Mouse (Mus musculus): ENCODE data around the gene Btbd9. TPM values are rescaled to one million over a fixed set of nuclear protein-coding genes. Genes with fewer than 3 reads are reported as not detected.

Btbd9 gene
- polyA plus RNA-seq, 1 experiment from 2014 or later, result 137 TPM

DNA sequence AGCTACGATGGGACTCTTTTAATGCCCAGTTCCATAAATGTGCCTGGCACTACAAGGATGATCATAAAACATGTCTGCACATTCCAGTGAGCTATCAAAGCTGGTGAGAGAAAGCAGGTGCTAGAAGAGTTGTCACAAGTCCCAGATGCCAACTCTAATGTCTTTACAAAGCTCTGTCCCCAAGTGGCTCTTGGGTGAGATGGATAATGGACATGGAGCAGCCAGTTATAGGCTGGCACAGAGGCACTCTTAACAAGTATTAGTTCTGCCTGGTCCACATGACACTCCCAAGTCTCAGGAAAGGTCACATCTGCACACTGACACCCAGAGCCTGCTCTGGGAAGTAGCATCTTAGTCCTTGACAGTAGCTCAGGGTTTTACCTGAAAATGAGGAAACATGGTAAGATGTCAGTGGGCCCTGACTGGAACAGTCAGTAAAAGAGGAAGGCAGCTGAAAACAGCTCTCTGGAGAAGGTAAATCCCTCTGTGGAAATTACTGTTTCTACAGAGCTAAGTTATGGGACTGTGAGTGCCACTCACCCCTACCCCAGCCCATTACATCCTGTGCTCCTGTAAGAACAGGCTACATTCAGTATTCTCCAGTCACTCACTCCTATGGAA lies 91.7 kb downstream of the Btbd9 start:
- Histone ChIP-seq H3K27me3 (no peaks in the 10 kb centered on the region), H3K36me3 (peaks cover 7% of the 10 kb centered on the region; the same call in 1 of the 2 replicates), H3K4me3 (replicated peaks) (no peak overlapping the region), H3K9ac (replicated peaks) (no peak overlapping the region), H3K27ac (no peak overlapping the region), H3K4me2 (replicated peaks) (no peak overlapping the region), H3K4me1 (replicated peaks) (peaks cover 2% of the 10 kb centered on the region), H3K9me3 (no peaks in the 10 kb centered on the region)
- no peak for ATAC-seq
- WGBS, result 94% methylated on average over 1 of the region's 1 CpGs

DNA sequence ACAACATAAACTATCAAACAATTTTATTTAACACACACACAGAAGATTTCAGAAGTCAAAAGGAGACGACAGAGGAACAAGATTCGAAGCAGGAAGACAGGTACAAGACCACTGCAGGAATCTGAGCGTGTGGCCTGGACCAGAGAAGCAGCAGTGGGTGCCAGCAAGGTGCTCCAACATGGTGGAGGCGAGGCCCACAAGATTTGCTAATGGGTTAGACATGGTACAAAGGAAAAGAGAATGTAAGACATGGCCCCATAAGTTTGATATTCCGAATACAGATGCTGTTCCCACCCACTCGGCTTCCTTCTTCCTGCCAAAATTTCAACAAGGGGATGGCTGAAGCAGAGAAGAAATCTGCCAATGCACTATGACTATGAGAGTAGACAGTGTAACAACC lies 94.5 kb downstream of the Btbd9 start:
- WGBS, result 99% methylated on average over 6 of the region's 6 CpGs
- H3K4me1 ChIP-seq (replicated peaks), result peaks cover 7% of the 10 kb centered on the region; the same call in 1 of the 2 replicates
- H3K36me3 ChIP-seq, result peaks cover 7% of the 10 kb centered on the region; the same call in 1 of the 2 replicates
- H3K27ac ChIP-seq, result no peak overlapping the region
- H3K9ac ChIP-seq (replicated peaks), result no peak overlapping the region
- H3K9me3 ChIP-seq, result no peaks in the 10 kb centered on the region
- H3K4me3 ChIP-seq (replicated peaks), result no peak overlapping the region
- H3K27me3 ChIP-seq, result no peaks in the 10 kb centered on the region
- no peak for ATAC-seq
- no peak overlapping the region for H3K4me2 ChIP-seq (replicated peaks)

GRCm38 (mm10) chr17:30481341-30481740 lies 94.9 kb downstream of the Btbd9 start:
- H3K27ac ChIP-seq, result no peak overlapping the region
- H3K4me3 ChIP-seq (replicated peaks), result no peak overlapping the region
- H3K4me2 ChIP-seq (replicated peaks), result no peak overlapping the region
- H3K4me1 ChIP-seq (replicated peaks), result peaks cover 7% of the 10 kb centered on the region; the same call in 1 of the 2 replicates
- H3K9me3 ChIP-seq, result no peaks in the 10 kb centered on the region
- peaks cover 6% of the 10 kb centered on the region; the same call in 1 of the 2 replicates for H3K36me3 ChIP-seq
- no peak overlapping the region for H3K9ac ChIP-seq (replicated peaks)
- WGBS, result 95% methylated on average over 10 of the region's 10 CpGs
- ATAC-seq, result no peak
- no peaks in the 10 kb centered on the region for H3K27me3 ChIP-seq

DNA sequence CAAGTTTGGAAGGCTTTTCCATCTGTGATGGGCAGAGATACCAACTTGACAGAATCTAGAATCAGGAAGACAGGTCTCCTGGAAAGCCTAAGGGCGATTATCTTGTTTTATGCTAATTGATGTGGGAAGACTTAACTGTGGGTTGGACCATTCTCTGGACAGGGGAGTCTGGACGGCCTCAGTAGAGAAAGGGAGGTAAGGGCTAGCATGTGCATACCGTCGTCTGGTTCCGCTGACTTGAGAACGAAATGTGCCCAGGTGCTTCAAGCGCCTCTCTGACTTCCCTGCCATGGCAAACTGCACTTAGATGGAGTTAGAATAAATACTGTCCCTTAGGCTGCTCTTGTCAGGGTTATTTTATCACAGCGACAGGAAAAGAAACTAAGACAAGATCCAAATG lies 95.9 kb downstream of the Btbd9 start:
- WGBS, result 87% methylated on average over 8 of the region's 8 CpGs
- no peak overlapping the region for H3K9ac ChIP-seq (replicated peaks)
- peaks cover 5% of the 10 kb centered on the region; the same call in 1 of the 2 replicates for H3K36me3 ChIP-seq
- no peak overlapping the region for H3K27ac ChIP-seq
- no peaks in the 10 kb centered on the region for H3K27me3 ChIP-seq
- H3K4me3 ChIP-seq (replicated peaks), result no peak overlapping the region
- H3K9me3 ChIP-seq, result no peaks in the 10 kb centered on the region
- no peak overlapping the region for H3K4me2 ChIP-seq (replicated peaks)
- H3K4me1 ChIP-seq (replicated peaks), result peaks cover 7% of the 10 kb centered on the region; the same call in 1 of the 2 replicates
- ATAC-seq, result no peak

DNA sequence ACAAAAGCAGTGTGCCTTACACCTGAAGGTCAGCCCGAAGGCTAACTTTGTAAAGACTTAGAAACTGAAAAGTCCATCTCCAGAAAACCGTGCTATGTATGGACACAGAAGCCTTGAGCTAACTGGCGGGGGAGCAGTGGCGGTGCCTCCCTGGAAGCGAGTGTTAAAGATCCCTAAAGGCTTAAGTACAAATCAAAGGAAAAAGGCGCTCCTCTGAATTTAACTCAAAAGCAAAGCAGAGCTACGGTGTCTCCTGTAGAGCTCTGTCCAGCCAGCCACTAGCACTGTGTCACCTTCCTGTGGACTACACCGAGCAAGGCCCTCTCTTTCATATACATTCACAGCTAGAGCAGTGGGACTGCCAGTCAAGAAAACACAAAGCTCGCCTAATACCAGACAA lies 98.1 kb downstream of the Btbd9 start:
- Histone ChIP-seq H3K4me1 (replicated peaks) (peaks cover 11% of the 10 kb centered on the region), H3K4me3 (replicated peaks) (no peak overlapping the region), H3K4me2 (replicated peaks) (no peak overlapping the region), H3K36me3 (no peaks in the 10 kb centered on the region), H3K27ac (0 out of 2 replicates have a peak overlapping the region, but pooled peaks have one; percentile 0), H3K9ac (replicated peaks) (no peak overlapping the region), H3K27me3 (no peaks in the 10 kb centered on the region), H3K9me3 (no peaks in the 10 kb centered on the region)
- ATAC-seq, result no peak
- WGBS, result 50% methylated on average over 9 of the region's 9 CpGs

DNA sequence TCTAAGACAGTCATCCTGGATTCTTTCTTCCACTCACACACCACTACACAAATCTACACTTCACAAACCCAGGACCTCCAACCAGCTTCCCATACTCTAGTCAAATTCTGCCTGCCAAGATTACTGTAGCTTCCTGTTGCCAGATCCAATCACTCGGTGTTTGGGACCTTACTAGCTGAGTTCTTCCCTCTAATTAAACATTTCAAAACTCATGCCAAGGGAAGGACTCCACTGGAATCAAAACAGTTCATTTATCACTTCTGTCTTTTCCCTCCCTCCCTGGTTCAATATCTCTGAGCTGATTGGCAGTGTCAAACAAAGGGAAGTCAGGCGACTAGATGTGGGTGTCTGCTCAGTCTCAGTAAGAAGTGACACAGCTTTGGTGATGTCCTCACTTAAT lies 101.7 kb downstream of the Btbd9 start:
- Histone ChIP-seq H3K4me1 (replicated peaks) (peaks cover 35% of the 10 kb centered on the region), H3K27me3 (no peaks in the 10 kb centered on the region), H3K36me3 (no peaks in the 10 kb centered on the region), H3K9me3 (no peaks in the 10 kb centered on the region), H3K4me2 (replicated peaks) (no peak overlapping the region), H3K9ac (replicated peaks) (no peak overlapping the region), H3K27ac (0 out of 2 replicates have a peak overlapping the region, but pooled peaks have one; percentile 6), H3K4me3 (replicated peaks) (no peak overlapping the region)
- no peak for ATAC-seq
- WGBS, result 53% methylated on average over 2 of the region's 2 CpGs

DNA sequence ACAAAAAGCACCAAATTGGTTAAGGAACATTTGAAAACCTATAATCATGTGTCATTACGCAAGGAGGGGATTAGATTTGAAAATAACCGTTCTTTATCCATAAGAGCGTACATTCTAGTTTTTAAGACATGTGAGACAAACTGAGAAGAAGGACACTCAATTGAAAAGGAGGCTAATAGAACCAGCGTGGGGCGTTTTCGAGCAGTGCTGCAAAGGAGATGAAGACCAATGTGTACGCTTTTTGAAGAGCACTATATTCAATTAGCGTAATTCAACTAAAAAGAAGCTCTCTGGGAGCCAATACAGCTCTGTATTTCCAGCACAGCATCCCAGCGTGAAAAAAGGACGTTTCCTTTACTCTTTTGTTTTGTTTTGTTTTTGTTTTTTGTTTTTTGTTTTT lies 103.5 kb downstream of the Btbd9 start:
- Histone ChIP-seq H3K4me3 (replicated peaks) (no peak overlapping the region), H3K9ac (replicated peaks) (no peak overlapping the region), H3K27ac (no peak overlapping the region), H3K4me1 (replicated peaks) (peaks cover 45% of the 10 kb centered on the region), H3K9me3 (no peaks in the 10 kb centered on the region), H3K4me2 (replicated peaks) (no peak overlapping the region), H3K27me3 (no peaks in the 10 kb centered on the region), H3K36me3 (no peaks in the 10 kb centered on the region)
- 91% methylated on average over 10 of the region's 10 CpGs for WGBS
- ATAC-seq, result no peak

DNA sequence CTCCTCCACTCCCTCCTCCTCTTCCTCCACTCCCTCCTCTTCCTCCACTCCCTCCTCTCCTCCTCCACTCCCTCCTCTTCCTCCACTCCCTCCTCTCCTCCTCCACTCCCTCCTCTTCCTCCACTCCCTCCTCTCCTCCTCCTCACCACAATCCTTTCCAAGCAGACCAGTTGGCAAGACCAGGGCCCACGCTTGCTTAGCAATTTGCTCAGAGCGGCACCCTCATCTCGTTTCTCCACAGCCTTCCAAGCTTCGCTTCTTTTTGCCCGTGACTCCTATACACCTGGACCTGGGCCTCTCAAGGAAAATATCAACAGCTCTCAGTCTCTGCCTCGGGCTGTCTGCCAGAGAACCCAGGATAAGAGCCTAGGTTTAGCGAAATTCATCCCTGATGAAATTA lies 104.8 kb downstream of the Btbd9 start:
- 73% methylated on average over 7 of the region's 7 CpGs for WGBS
- no peak overlapping the region for H3K4me2 ChIP-seq (replicated peaks)
- no peak overlapping the region for H3K4me3 ChIP-seq (replicated peaks)
- H3K9ac ChIP-seq (replicated peaks), result no peak overlapping the region
- H3K36me3 ChIP-seq, result no peaks in the 10 kb centered on the region
- no peaks in the 10 kb centered on the region for H3K9me3 ChIP-seq
- no peak for ATAC-seq
- peaks cover 56% of the 10 kb centered on the region for H3K4me1 ChIP-seq (replicated peaks)
- H3K27me3 ChIP-seq, result no peaks in the 10 kb centered on the region
- no peak overlapping the region for H3K27ac ChIP-seq

DNA sequence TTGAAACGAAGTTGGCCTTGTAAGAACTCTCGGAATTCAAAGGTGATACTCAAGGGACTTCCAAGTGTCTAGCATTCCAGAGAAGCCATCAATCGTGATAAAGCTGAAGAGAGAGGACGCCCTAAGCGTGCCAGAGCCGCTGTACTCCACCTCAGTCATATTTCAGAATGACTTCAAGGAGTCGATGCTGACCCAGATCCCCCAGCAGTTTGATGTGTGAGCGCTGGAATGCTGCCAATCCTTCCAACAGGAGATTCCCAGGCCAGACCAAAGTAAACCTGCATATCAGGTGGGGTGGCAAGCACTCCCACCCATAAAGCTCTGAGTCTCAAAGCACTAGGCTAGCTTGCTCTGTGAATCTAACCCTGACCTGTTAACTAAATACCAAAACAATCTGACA lies 105.5 kb downstream of the Btbd9 start:
- Histone ChIP-seq H3K27ac (peak overlapping the region; percentile 25; the same call in 1 of the 2 replicates), H3K9ac (replicated peaks) (no peak overlapping the region), H3K27me3 (no peaks in the 10 kb centered on the region), H3K4me1 (replicated peaks) (peaks cover 58% of the 10 kb centered on the region), H3K4me3 (replicated peaks) (no peak overlapping the region), H3K4me2 (replicated peaks) (no peak overlapping the region), H3K9me3 (no peaks in the 10 kb centered on the region), H3K36me3 (no peaks in the 10 kb centered on the region)
- no peak for ATAC-seq
- 52% methylated on average over 8 of the region's 8 CpGs for WGBS

GRCm38 (mm10) chr17:30470286-30470685 lies 106.0 kb downstream of the Btbd9 start:
- no peak overlapping the region for H3K4me2 ChIP-seq (replicated peaks)
- 0 out of 2 replicates have a peak overlapping the region, but pooled peaks have one; percentile 25 for H3K27ac ChIP-seq
- no peaks in the 10 kb centered on the region for H3K27me3 ChIP-seq
- no peaks in the 10 kb centered on the region for H3K9me3 ChIP-seq
- H3K36me3 ChIP-seq, result no peaks in the 10 kb centered on the region
- 27% methylated on average over 8 of the region's 8 CpGs for WGBS
- H3K9ac ChIP-seq (replicated peaks), result no peak overlapping the region; the same call in 1 of the 2 replicates
- H3K4me3 ChIP-seq (replicated peaks), result no peak overlapping the region
- H3K4me1 ChIP-seq (replicated peaks), result peaks cover 57% of the 10 kb centered on the region
- 0 out of 2 replicates have a peak, but pooled peaks have one; percentile 51 for ATAC-seq

DNA sequence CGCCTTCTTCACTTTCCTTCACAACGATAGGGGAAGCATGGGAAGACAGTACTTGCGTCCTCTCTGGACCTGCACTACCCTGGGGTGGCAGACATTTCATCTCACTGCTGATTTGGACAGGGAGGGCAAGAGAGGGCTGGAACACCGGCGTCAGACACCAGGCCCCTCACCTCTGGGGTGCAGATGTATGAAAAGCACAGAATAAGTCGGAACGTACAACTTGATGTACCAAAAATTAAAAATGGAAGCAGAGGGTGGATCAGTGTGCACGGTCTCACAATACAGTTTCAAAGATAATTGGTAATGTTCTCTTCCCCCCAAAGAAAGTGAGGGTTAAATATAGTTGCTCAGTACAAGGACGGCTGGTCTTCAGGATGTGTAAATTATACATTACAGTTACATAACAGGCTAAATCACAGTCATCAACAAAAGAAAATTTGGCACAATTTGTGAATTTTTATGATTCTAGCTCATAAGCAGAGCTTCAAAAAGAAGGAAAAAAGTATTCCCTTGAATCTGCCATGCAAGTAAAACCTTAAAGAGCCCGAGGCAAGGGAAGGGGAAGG lies 106.7 kb downstream of the Btbd9 start:
- no peak overlapping the region for H3K4me2 ChIP-seq (replicated peaks)
- no peak for ATAC-seq
- no peaks in the 10 kb centered on the region for H3K9me3 ChIP-seq
- H3K9ac ChIP-seq (replicated peaks), result no peak overlapping the region
- peaks cover 55% of the 10 kb centered on the region for H3K4me1 ChIP-seq (replicated peaks)
- H3K36me3 ChIP-seq, result no peaks in the 10 kb centered on the region
- H3K27ac ChIP-seq, result no peak overlapping the region
- 76% methylated on average over 10 of the region's 10 CpGs for WGBS
- no peaks in the 10 kb centered on the region for H3K27me3 ChIP-seq
- no peak overlapping the region for H3K4me3 ChIP-seq (replicated peaks)

DNA sequence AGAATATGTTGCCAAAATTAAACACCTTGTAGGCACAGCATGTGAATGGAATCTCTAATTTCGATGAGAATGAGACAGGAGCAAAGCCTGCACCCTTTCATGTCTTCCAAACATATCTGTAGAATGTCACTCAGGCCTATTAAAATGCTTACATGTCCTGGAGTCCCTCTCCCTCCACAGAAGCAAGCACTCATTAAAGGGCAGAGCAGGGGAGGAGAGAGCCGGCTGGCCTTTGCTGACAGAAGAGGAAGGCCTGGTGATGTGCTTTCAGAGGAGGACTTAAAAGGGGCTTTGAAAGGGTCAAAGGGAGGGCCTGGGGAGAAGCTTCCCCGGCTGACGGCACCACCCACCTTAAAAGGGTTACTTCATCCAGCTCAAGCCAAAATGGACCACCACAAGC lies 107.9 kb downstream of the Btbd9 start:
- peak; percentile 73 for ATAC-seq
- Histone ChIP-seq H3K4me3 (replicated peaks) (no peak overlapping the region), H3K4me1 (replicated peaks) (peaks cover 67% of the 10 kb centered on the region), H3K36me3 (no peaks in the 10 kb centered on the region), H3K9ac (replicated peaks) (no peak overlapping the region), H3K9me3 (no peaks in the 10 kb centered on the region), H3K4me2 (replicated peaks) (no peak overlapping the region), H3K27me3 (no peaks in the 10 kb centered on the region), H3K27ac (peak overlapping the region; percentile 76)
- WGBS, result 7% methylated on average over 4 of the region's 4 CpGs
